Mouse (Mus musculus): ENCODE measurements around the gene Polr1d. TPM values are rescaled to one million over a fixed set of nuclear protein-coding genes. Genes with fewer than 3 reads are reported as not detected.

Polr1d gene
- total RNA-seq, 2 experiments from 2014 or later = 133 to 135 TPM

DNA sequence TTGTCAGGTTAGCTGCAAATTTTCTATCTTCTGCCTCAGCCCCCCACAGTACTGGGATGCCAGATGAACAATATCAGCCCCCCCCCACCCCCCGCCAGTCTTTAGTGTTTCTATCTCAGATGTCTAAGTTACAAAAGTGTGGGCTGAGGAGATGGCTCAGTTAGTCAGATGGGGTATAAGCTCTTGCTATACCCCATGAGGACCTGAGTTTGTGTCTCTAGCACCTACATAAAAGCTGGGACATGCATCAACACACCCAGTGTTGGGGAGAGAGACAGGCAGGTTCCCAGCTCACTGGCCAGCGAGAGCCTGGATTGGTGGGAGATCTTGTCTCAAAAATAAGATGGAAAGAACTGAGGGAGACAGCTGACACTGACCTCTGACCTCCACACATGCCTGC, 52.6 kb downstream of the Polr1d start:
- no peak for ATAC-seq (replicated peaks; ENCODE audit: poor library complexity, severe bottlenecking)

DNA sequence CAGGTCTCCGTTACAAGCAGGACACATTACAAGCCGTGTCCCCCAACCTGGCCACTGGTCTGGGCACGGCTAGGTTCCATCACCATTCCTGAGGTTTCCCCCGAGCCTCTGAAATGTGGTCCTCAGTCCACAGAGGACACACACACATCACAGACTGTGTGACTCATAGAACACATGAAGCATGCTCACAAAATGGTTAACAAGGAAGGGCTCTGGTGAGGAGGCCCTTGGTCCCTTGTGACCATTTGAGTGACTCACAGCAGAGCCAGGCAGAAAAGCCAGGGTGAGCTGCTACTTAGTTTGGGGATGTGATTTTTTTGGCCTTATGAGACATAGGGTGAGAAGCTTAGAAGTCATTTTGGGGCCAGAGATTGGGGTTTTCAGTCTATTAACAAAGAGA, 55.1 kb downstream of the Polr1d start:
- ATAC-seq (replicated peaks; ENCODE audit: poor library complexity, severe bottlenecking) = no peak

DNA sequence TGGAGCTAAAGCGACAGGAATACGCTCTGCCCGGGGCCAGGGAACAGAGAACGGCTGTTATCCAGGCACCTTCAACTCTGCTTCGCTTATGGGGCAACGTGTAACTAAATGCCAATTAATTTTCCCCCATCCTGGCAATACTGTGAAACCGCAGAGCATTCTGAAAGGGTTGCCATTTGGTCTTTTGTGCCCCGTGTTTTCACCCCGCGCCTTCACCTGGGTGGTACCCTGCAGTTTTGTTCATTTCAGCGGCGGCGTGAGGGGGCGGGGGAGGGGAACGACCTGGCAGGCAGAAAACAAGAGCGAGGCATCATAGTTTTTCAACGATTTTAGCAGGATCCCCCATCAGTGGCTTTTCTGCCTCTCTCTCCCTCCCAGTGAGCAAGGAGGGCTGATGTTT, 56.8 kb downstream of the Polr1d start:
- ATAC-seq (replicated peaks; ENCODE audit: poor library complexity, severe bottlenecking) = no peak

DNA sequence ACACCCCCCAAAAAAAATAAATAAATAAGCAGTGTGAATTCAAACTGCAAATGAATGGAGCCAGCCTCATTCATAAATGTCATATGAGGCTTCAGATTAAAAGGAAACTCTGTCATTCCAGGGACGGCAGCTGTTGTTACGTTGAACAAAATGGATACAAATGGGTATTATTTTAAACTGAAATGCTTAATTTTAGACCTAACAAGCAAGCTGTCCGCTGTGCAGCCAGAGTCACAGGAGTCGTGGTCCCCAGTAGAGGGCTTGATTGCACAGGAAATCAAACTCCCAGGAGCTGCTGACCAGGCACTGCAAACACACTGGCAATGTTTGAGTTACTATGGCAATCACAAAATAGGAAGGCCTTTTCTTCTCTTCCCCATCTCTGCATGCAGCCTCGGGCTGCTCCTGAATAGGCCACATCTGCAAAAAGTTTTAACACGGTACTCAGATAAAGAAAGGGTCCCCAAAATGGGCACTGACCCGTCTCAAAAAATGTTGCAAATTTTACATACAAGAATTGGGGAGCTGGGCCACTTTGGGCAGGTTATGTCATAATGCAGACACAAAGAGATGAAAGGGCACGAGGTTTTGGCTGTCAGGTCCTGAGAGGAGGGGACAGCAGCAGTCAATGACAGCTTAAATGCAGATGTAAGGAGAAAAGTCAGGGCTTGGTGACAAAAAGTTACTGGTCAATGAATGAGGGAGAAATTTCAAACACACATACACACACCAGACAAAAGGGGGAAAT, 57.7 kb downstream of the Polr1d start:
- ATAC-seq (replicated peaks; ENCODE audit: poor library complexity, severe bottlenecking) = no peak

DNA sequence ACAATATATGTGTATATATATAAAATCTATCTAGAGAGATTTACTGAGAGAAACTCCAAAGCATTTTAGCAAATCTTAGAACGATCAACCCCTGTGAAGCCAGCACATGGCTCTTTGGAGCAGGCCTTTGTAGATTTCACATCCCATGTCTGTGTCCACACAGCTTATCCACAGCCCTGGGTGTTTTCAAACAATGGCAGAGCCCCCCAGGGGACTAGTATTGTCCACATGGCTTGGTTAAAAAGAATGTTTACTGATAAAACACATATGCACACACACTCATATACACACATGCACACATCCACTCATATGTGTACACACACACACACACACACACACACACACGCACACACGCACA, 58.2 kb downstream of the Polr1d start:
- no peak for ATAC-seq (replicated peaks; ENCODE audit: poor library complexity, severe bottlenecking)

DNA sequence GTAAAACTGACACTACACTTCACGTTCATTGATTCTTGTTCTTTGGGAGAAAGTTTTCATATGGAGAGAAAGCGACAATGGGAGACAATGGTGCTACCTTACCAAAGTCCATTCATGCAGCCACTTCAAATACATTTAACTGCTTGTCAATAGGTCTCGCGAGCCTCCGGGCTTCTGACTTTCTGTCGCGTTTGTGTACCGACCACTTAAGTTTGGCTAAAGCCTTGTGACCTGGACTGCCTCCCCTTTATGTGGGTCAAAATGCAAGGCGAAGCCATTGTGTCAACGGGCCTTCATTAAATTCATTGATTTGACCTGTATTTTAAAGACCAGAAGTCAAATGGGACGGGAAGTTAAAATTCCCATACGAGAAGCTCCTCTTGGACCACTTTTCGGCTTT, 59.1 kb downstream of the Polr1d start:
- no peak for ATAC-seq (replicated peaks; ENCODE audit: poor library complexity, severe bottlenecking)

DNA sequence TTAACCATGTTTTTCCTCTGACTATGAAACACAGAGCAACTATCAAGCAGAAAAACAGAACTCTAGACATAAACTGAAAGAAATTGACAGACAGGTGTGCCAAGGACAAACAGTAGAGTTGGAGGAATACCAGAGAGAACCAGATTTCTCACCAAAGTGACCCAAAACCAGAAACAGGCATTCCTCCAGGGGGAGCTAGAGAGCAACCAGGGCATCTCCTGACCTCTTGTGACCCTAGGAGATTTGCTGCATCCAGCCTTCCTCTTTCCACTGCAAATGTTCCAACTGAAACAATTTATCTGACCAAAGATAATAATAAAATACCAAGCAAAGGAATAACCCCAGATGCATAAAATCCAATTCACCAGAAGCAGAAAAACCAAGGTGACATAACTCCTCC, 70.5 kb downstream of the Polr1d start:
- ATAC-seq (replicated peaks; ENCODE audit: poor library complexity, severe bottlenecking) = no peak

DNA sequence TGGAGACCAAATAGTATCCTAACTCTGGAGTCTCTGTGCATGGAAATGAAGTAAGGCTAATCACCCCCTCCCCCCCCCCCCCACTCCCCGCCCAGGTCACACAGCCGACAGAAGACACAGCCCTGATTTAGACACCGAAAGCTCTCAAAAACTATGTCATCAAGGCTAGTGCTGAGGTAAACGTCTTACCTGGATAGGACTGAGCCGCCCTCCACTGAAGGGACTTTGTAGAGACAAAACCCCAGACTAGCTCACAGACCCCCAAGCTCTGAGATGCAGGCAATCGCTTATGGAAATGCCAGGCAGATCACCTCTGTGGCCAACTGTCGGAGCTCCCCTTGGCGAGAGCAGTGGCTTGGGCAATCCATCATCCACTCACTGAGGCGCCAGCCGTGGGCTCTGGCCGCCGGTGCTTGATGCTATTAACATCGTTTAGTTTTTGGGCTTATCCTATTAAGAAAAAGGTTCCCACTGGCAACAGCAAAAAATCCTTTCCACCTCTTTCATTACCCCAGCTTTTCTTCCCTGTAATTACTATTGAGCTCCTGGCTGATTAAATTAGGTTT, 78.0 kb downstream of the Polr1d start:
- no peak for ATAC-seq (replicated peaks; ENCODE audit: poor library complexity, severe bottlenecking)

DNA sequence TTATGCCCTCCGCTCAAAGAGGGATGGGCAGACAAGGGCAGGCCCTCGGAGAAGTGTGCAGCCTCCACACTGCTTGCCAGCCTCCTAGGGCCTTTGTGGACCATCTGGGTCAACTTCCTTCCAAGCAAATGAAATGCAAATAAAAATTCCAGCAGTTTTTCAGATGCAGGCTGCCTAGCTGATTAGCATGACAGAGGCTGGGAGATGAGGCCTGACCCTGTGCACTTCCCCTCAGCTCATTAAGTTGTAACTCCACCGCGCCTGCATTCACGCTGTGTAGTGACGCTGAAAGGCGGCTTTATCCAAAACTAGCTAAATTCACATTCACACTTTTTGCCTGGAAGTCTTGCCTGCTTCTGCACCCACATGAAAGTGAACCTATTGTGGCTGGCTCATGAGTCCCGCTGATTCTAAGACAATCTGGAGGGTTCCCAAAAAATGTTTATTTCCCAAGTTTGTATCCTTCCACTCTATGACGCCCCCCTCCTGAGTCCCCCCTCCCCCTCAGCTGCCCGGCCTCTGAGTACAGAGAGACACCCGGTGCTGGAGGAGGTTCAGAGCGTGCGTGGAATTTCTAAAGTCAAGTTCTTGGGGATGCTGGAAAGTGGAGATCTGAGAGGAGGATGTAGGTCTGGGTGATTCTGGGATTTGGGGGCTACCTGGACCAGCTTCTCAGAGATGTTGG, 78.7 kb downstream of the Polr1d start:
- no peak for ATAC-seq (replicated peaks; ENCODE audit: poor library complexity, severe bottlenecking)

DNA sequence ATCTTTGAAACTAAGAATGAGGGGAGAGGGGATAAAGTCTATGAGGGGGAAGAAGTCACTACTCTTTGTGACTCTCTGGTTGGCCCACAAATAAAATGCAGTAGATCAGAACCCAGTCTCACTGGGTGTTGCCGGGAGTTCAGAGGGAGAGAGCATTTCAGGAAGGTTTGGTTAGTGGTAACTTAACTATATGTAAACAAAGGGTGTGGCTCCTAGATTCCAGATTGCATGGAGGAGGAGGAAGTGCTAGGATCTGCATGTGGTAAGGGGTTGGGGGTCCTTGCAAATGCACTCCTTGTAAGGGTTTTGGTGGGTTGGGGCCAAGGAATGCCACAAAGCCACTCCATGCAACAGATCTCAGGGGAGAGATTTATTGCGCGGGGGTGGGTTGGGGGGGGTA, 79.5 kb downstream of the Polr1d start:
- no peak for ATAC-seq (replicated peaks; ENCODE audit: poor library complexity, severe bottlenecking)

DNA sequence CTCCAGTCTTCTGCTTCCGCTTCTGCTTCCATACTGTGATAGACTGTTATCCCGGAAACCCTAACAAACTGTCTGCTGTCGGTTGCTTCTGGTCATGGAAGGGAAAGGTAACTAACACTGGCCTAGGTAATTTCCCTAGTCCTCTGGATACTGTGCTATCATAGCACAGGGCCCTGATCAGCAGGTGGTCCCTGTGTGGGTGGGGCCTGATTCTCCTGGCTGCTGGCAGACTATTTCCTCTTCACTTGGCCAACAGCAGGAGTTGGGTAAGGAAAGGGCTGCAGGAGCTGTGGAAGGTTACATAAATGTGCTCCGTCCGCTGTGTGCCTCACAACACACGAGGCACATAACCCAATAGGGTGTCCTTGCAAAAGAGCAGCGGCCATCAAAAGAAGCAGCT, 80.6 kb downstream of the Polr1d start:
- no peak for ATAC-seq (replicated peaks; ENCODE audit: poor library complexity, severe bottlenecking)

DNA sequence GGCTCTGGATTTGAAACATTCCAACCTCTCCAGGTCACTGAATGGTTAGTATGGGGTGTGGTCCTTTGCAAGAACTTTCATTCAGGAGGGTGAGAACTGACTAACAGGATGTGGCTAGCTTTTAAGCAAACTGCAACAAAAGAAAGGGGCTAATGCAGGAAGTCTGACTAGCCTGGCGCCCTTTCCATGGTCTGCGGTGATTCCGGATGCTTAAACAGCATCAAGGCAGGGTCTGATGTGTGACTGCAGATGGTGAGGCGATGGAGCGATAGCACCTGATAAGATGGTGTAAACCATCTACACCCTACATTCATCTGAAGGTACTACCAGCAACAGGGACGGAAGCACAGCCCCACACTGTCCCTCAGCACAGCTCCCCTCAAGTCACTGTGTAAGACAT, 82.5 kb downstream of the Polr1d start:
- no peak for ATAC-seq (replicated peaks; ENCODE audit: poor library complexity, severe bottlenecking)

DNA sequence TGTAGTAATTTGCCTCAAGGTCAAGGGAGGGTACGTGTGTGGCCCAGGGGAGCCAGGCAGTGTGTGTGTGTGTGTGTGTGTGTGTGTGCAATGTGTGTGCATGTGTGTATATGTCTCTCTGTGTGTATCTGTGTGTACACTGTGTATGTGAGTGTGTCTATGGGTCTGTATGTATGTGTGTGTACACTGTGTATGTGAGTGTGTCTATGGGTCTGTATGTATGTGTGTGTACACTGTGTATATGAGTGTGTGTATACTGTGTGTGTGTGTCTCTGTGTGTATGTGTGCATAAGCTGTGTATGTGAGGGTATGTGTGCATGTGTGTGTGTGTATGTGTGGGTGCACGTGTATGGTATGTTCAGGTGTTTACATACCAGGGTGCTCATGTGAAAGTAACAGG, 82.9 kb downstream of the Polr1d start:
- no peak for ATAC-seq (replicated peaks; ENCODE audit: poor library complexity, severe bottlenecking)

Other genes starting within 250 kb of the Polr1d start
- 2,458 and 2,594 TPM in 2 replicates for gene Rpl21, start 244.2 kb upstream of the Polr1d start, total RNA-seq (2014; fragmentation: Nextera tagmentation)
- 1,991 and 2,116 TPM in 2 replicates for gene Rpl21, start 244.2 kb upstream of the Polr1d start, total RNA-seq (2017)
- gene Rasl11a, start 232.0 kb upstream of the Polr1d start, total RNA-seq (2014; fragmentation: Nextera tagmentation) = not detected in 2 replicates
- gene Rasl11a, start 232.0 kb upstream of the Polr1d start, total RNA-seq (2017) = not detected in 2 replicates
- 85.0 and 114 TPM in 2 replicates for gene Gtf3a, start 128.4 kb upstream of the Polr1d start, total RNA-seq (2014; fragmentation: Nextera tagmentation)
- 126 and 134 TPM in 2 replicates for gene Gtf3a, start 128.4 kb upstream of the Polr1d start, total RNA-seq (2017)
- 9.5 and 11.8 TPM in 2 replicates for gene Mtif3, start 113.2 kb upstream of the Polr1d start, total RNA-seq (2014; fragmentation: Nextera tagmentation)
- 24.9 and 27.5 TPM in 2 replicates for gene Mtif3, start 113.2 kb upstream of the Polr1d start, total RNA-seq (2017)
- 7.9 and 8.9 TPM in 2 replicates for gene Lnx2, start 464 bp upstream of the Polr1d start, total RNA-seq (2014; fragmentation: Nextera tagmentation)
- gene Lnx2, start 464 bp upstream of the Polr1d start, total RNA-seq (2017) = 5.6 and 11.3 TPM in 2 replicates
- gene Gsx1, start 111.6 kb downstream of the Polr1d start, total RNA-seq (2014; fragmentation: Nextera tagmentation) = not detected in 2 replicates
- gene Gsx1, start 111.6 kb downstream of the Polr1d start, total RNA-seq (2017) = not detected in 2 replicates
- not detected in 2 replicates for gene Pdx1, start 192.9 kb downstream of the Polr1d start, total RNA-seq (2014; fragmentation: Nextera tagmentation)
- not detected in 2 replicates for gene Pdx1, start 192.9 kb downstream of the Polr1d start, total RNA-seq (2017)
- not detected in 2 replicates for gene Cdx2, start 230.2 kb downstream of the Polr1d start, total RNA-seq (2014; fragmentation: Nextera tagmentation)
- gene Cdx2, start 230.2 kb downstream of the Polr1d start, total RNA-seq (2017) = not detected in 2 replicates
- gene Urad, start 245.4 kb downstream of the Polr1d start, total RNA-seq (2014; fragmentation: Nextera tagmentation) = not detected in 2 replicates
- not detected in 2 replicates for gene Urad, start 245.4 kb downstream of the Polr1d start, total RNA-seq (2017)